Mouse (Mus musculus): ENCODE data around the gene Zfp672. TPM values are rescaled to one million over a fixed set of nuclear protein-coding genes. Genes with fewer than 3 reads are reported as not detected.
"Not testable (repeated sequence)": the region's sequence is repeated elsewhere in the genome, so short reads cannot be mapped to it uniquely, and the experiment has no call there.

Zfp672 gene
- 40.5 and 47.7 TPM in 2 replicates for polyA plus RNA-seq (2015; fragmentation: Nextera tagmentation; extraction: Ambion mirVana)

DNA sequence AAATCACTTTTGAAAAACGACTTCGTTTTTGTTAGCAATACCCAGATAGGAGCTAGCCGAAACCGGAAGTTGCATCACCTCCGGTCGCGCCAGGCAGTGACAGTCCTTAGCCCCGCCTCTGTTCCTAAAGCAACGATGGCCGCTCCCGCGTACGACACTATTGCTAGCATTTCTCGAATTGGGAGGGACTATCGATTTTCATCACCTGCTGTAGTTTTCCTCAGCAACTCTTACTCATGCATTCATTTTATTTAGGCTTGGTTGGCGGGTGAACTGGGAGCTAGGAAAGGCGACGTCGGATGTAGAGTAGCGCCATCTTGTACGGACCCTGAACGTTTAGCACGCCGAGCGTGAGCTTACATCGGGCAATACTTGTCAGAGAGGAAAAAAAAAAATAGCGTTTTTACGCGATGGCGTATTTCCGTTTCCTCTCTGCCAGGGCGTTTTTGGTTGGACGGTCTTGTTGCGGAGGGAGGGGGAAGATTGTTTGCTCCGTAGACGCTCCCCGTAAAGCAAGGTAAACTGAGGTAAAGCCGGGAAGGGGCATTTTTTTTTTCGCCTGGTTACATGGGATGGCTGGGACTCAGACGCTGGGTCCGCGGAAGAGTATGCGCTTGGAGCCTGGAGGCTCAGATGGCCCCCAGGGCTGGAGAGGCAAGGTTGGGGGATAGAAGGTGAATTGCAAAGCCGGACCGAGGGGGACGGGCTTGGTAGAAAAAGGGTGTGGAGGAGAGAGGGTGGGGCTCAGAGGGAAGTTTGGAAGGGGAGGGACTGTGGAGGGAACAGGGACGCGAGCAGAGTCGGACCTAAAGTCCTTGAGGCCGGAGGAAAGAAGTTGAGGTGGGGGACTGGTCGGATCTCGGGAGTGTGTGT lies at the start of gene Zfp672, which contains the start of gene Sh3bp5l:
Gene Zfp672, minus strand, starts transcription at position 64 of the 873 bp plus-strand sequence.
Gene Sh3bp5l, plus strand, starts transcription at position 449 of the 873 bp plus-strand sequence.
- peak within 1 kb of the TSS; percentile 91 for H3K9ac ChIP-seq
- H3K27ac ChIP-seq, result peak within 1 kb of the TSS; percentile 94
- H3K4me3 ChIP-seq (replicated peaks), result peak within 1 kb of the TSS; percentile 93
- no peaks in the 10 kb centered on the region for H3K9me3 ChIP-seq (replicated peaks)
- H3K36me3 ChIP-seq, result peaks cover 48% of the 10 kb centered on the region
- ATAC-seq (ENCODE audit: low read depth), result peak; percentile 90
- WGBS (ENCODE audit: insufficient replicate concordance), result under 1% methylated on average over 52 of the region's 52 CpGs
- peaks cover 72% of the 10 kb centered on the region for H3K4me1 ChIP-seq (replicated peaks)
- DNase-seq, result peak; percentile 83
- no peaks in the 10 kb centered on the region for H3K27me3 ChIP-seq
- H3K4me2 ChIP-seq, result peak within 1 kb of the TSS; percentile 98

DNA sequence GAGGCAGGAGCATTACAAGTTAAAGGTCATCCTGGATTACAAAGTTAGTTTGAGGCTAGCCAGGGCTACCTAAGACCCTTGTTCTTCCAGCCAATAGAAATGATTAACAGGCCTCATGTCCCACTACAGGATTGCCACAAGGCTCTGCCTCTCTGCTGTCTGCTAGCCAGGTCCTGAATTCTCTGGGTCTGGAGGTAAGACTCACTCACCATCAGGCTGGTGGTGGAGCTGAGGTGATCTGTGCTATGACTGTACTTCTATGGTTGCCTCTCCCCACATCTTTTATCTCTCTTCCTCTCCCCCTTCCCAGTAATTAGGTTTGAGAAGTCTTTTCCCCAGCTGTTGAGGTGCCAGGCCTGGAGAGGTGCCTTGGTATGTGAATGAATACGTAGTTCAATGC lies 49.4 kb upstream of the Zfp672 start:
- no peak overlapping the region for H3K4me2 ChIP-seq
- ATAC-seq (ENCODE audit: low read depth), result no peak
- 63% methylated on average over 1 of the region's 1 CpGs for WGBS (ENCODE audit: insufficient replicate concordance)
- DNase-seq, result no peak
- no peak overlapping the region for H3K9ac ChIP-seq
- H3K4me1 ChIP-seq (replicated peaks), result peaks cover 7% of the 10 kb centered on the region
- peaks cover 6% of the 10 kb centered on the region; the same call in 1 of the 2 replicates for H3K27me3 ChIP-seq
- H3K36me3 ChIP-seq, result no peaks in the 10 kb centered on the region
- no peak overlapping the region for H3K27ac ChIP-seq
- no peaks in the 10 kb centered on the region for H3K9me3 ChIP-seq (replicated peaks)
- H3K4me3 ChIP-seq (replicated peaks), result no peak overlapping the region

DNA sequence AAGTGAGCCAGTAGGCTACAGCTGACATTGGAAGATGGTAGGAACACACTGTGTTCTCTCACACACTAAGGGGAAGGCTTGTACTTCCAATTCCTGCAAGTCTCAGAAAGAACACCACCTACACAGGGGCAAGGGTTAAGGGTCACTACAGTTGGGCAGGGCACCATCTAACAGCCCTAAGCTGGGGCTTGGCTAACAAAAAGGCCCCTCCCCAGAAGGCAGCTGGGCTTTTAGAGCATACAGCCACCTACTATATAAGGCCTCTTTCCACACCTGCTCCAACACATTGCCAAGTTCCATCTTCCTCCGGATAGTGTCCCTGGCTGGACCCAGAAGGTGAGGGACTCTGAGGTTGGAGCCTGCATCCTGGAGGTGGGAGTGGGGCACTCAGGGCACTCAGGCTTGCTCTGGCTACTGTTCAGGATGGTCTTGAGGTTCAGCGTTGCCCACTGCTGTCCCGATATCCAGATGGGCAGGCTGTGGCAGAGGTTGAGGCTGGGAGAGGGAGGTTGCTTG lies 48.7 kb upstream of the Zfp672 start, which contains the start of gene Lypd8:
Gene Lypd8, plus strand, starts transcription at position 281 of the 516 bp plus-strand sequence.
- Histone ChIP-seq H3K4me2 (no peak within 1 kb of the TSS), H3K4me3 (replicated peaks) (no peak within 1 kb of the TSS), H3K9ac (no peak within 1 kb of the TSS), H3K27ac (no peak within 1 kb of the TSS), H3K9me3 (replicated peaks) (no peaks in the 10 kb centered on the region), H3K27me3 (peaks cover 6% of the 10 kb centered on the region; the same call in 1 of the 2 replicates), H3K36me3 (no peaks in the 10 kb centered on the region), H3K4me1 (replicated peaks) (peaks cover 7% of the 10 kb centered on the region)
- 66% methylated on average over 3 of the region's 3 CpGs for WGBS (ENCODE audit: insufficient replicate concordance)
- ATAC-seq (ENCODE audit: low read depth) (no peak), DNase-seq (no peak)

DNA sequence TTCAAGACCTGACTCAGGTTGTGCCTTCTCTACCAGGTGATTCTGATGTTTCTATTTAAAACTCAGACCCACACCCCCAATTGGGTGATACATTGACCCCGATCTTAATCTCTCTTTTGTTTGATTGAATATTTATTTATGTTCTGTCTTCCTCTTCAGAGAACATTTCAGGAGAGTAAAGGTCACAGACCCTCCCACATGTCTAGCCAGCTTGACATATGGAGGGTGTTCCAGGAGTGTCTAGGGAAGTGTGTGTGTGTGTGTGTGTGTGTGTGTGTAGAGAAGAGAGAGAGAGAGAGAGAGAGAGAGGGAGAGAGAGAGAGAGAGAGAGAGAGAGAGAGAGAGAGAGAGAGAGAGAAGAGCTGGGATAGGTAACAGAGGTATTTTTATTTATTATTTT lies 47.5 kb upstream of the Zfp672 start:
- no peak overlapping the region for H3K4me3 ChIP-seq (replicated peaks)
- no peak overlapping the region for H3K27ac ChIP-seq
- DNase-seq, result no peak
- no peak for ATAC-seq (ENCODE audit: low read depth)
- H3K9me3 ChIP-seq (replicated peaks), result no peaks in the 10 kb centered on the region
- peaks cover 6% of the 10 kb centered on the region; the same call in 1 of the 2 replicates for H3K27me3 ChIP-seq
- 47% methylated on average over 1 of the region's 1 CpGs for WGBS (ENCODE audit: insufficient replicate concordance)
- peaks cover 7% of the 10 kb centered on the region for H3K4me1 ChIP-seq (replicated peaks)
- H3K4me2 ChIP-seq, result no peak overlapping the region
- H3K36me3 ChIP-seq, result no peaks in the 10 kb centered on the region
- H3K9ac ChIP-seq, result no peak overlapping the region

DNA sequence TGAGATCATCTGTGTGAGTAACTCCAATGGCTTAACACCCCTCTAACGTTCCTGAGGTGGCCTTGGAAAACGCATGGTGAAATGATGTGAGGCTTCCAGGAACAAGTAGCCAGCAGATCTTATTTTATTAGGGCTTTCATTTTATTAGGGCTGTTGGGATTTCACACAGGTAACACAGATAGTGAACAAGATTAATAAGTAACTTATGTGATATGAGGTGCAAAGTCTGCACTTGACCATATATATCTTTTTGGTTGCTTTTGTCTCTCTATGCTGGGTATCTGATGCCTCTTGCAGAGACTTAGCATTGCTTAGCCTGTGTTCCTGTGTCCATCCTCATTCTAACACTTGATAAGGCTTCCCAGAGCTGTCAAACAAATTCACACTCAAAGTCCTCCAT lies 47.1 kb upstream of the Zfp672 start:
- H3K36me3 ChIP-seq, result no peaks in the 10 kb centered on the region
- H3K4me3 ChIP-seq (replicated peaks), result no peak overlapping the region
- peaks cover 7% of the 10 kb centered on the region for H3K4me1 ChIP-seq (replicated peaks)
- H3K27me3 ChIP-seq, result peaks cover 6% of the 10 kb centered on the region; the same call in 1 of the 2 replicates
- H3K9ac ChIP-seq, result no peak overlapping the region
- 66% methylated on average over 2 of the region's 2 CpGs for WGBS (ENCODE audit: insufficient replicate concordance)
- no peak overlapping the region for H3K27ac ChIP-seq
- no peak overlapping the region for H3K4me2 ChIP-seq
- no peaks in the 10 kb centered on the region for H3K9me3 ChIP-seq (replicated peaks)
- DNase-seq, result no peak
- ATAC-seq (ENCODE audit: low read depth), result no peak

DNA sequence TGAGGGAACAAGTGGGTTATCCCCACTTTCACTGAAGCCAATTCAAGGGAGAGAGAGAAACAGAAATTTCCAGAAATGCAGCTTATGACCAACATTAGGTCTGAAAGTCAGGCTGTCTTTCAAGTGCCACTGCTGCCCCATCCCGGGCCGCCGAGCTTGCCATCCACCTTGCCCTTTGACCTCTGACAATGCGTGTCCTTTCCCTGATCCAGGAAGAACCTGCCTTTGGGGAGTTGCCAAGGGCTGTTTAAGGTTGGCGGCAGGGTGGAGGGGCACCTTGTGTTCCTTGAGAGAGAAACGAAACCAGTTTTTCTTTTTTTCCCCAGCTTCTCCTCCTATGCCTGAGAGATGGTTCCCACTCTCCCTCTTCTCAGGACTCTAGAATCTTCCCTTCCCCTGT lies 36.1 kb upstream of the Zfp672 start:
- not testable (repeated sequence) for H3K4me2 ChIP-seq; H3K9ac ChIP-seq; H3K4me3 ChIP-seq (replicated peaks); H3K27ac ChIP-seq; H3K27me3 ChIP-seq; ATAC-seq (ENCODE audit: low read depth); DNase-seq; H3K9me3 ChIP-seq (replicated peaks); H3K4me1 ChIP-seq (replicated peaks); H3K36me3 ChIP-seq
- whole genome bisulfite sequencing (ENCODE audit: insufficient replicate concordance), result no CpG with 5 or more reads among the region's 6 CpGs

DNA sequence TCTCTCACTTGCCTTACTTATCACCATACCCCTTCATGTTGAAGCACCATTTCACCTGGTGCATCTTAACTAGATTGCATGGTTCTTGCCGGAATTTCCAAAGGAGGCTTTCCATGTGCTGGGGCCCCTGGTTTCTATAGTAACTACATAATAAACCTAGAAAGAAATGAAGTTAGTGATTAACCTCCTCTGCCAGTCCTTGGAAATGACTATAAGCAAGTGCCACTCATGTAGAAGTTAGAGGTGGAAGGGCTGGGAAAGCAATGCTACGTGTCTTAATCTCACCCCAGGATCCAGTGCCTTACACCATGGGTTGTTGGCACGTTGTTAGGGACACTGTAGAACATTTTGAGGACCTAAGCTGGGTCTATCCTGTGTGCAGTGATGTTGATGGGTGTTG lies 34.3 kb upstream of the Zfp672 start:
- ATAC-seq (ENCODE audit: low read depth), result no peak
- no peak for DNase-seq
- Histone ChIP-seq H3K9me3 (replicated peaks) (no peaks in the 10 kb centered on the region), H3K4me1 (replicated peaks) (peaks cover 7% of the 10 kb centered on the region), H3K4me3 (replicated peaks) (no peak overlapping the region), H3K9ac (no peak overlapping the region), H3K36me3 (no peaks in the 10 kb centered on the region), H3K4me2 (no peak overlapping the region), H3K27me3 (peaks cover 9% of the 10 kb centered on the region; the same call in 1 of the 2 replicates), H3K27ac (no peak overlapping the region)
- 47% methylated on average over 3 of the region's 3 CpGs for WGBS (ENCODE audit: insufficient replicate concordance)

DNA sequence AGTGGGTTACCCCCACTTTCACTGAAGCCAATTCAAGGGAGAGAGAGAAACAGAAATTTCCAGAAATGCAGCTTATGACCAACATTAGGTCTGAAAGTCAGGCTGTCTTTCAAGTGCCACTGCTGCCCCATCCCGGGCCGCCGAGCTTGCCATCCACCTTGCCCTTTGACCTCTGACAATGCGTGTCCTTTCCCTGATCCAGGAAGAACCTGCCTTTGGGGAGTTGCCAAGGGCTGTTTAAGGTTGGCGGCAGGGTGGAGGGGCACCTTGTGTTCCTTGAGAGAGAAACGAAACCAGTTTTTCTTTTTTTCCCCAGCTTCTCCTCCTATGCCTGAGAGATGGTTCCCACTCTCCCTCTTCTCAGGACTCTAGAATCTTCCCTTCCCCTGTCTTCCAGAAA lies 32.4 kb upstream of the Zfp672 start:
- not testable (repeated sequence) for ATAC-seq (ENCODE audit: low read depth); H3K9me3 ChIP-seq (replicated peaks); H3K27me3 ChIP-seq; DNase-seq; H3K27ac ChIP-seq; H3K36me3 ChIP-seq; H3K4me2 ChIP-seq; H3K4me3 ChIP-seq (replicated peaks); H3K9ac ChIP-seq
- peaks cover 20% of the 10 kb centered on the region for H3K4me1 ChIP-seq (replicated peaks)
- WGBS (ENCODE audit: insufficient replicate concordance), result no CpG with 5 or more reads among the region's 6 CpGs

DNA sequence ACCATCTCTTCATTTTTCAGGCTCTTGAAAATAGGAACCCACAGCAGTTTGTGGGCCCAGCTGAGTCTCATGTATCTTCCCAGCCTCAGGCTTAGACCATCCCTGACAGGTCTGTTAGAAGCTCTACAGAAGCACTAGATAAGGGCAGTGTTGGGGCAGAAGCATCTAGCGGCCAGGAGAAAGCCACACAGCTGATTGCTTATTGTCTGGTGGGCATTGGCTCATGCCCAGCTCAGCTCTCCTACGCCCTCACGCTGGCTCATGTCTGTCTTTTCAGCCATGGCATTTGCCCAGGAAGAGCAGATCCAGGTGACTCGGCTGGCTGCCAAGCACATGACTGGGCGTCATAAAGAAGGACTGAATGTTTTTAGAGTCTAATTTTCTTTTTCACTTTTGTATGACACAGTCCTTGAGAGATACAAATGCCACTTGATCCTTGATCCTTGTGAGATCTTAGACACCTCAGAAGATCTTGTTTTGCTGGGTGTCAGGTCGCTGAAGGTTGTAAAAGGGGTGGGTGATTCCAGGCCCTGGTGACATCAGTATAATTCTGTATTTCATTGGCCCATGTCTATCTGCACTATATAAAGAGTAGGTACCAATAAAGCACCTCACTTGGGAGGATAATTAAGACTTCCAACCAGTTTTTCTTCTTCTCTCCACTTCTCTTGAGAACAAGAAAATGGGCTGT lies 27.9 kb upstream of the Zfp672 start:
- ATAC-seq (ENCODE audit: low read depth) (no peak), DNase-seq (no peak)
- no peaks in the 10 kb centered on the region for H3K9me3 ChIP-seq (replicated peaks)
- H3K4me1 ChIP-seq (replicated peaks), result peaks cover 62% of the 10 kb centered on the region
- H3K4me2 ChIP-seq, result no peak overlapping the region
- peaks cover 9% of the 10 kb centered on the region; the same call in 1 of the 2 replicates for H3K27me3 ChIP-seq
- H3K4me3 ChIP-seq (replicated peaks), result no peak overlapping the region
- peak overlapping the region; percentile 13; the same call in 1 of the 2 replicates for H3K27ac ChIP-seq
- no peak overlapping the region for H3K9ac ChIP-seq
- no peaks in the 10 kb centered on the region for H3K36me3 ChIP-seq
- WGBS (ENCODE audit: insufficient replicate concordance), result 62% methylated on average over 6 of the region's 6 CpGs

DNA sequence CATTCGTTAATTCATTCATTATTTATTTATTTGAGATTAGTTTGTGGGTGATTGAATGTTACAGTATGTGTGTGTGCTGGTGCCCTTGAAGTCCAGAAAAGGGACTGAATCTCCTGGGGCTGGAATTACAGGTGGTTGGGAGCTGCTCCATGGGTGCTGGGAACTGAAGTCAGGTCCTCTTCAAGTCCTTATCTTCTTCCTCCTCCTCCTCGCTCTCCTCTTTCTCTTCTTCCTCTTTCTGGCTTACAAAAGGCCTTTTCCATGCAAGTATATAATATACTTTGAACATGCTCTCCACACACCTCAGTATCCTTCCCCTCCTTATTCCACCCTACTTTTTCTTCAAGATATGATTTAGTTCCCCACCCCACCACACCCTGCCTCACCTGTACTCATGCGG lies 26.9 kb upstream of the Zfp672 start:
- no peaks in the 10 kb centered on the region for H3K9me3 ChIP-seq (replicated peaks)
- no peak overlapping the region for H3K9ac ChIP-seq
- no peak overlapping the region; the same call in 1 of the 2 replicates for H3K27ac ChIP-seq
- DNase-seq (no peak), ATAC-seq (ENCODE audit: low read depth) (no peak)
- no peaks in the 10 kb centered on the region for H3K36me3 ChIP-seq
- H3K4me2 ChIP-seq, result no peak overlapping the region
- H3K27me3 ChIP-seq, result peaks cover 9% of the 10 kb centered on the region; the same call in 1 of the 2 replicates
- H3K4me3 ChIP-seq (replicated peaks), result no peak overlapping the region
- WGBS (ENCODE audit: insufficient replicate concordance), result 80% methylated on average over 3 of the region's 3 CpGs
- H3K4me1 ChIP-seq (replicated peaks), result peaks cover 71% of the 10 kb centered on the region

DNA sequence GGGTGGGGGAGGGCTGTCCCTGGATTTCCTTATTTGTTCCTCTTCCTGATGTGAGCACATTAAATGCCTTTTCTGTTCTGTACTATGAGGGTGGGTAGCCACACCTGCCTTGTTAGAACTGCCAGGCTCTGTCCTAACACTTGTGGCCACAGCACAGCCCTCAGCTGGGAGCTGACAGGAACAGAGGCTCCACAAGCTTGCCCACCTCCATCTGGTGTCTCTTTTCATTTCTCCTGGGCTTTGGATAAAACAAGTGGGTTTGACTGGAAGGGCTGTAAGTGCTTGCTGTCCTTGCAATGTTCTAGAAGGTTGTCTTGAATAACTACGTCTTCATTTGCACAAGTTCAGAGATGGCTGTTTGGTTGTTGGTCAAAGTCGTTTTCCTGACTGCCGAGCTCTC lies 24.8 kb upstream of the Zfp672 start:
- Histone ChIP-seq H3K9ac (0 out of 2 replicates have a peak overlapping the region, but pooled peaks have one; percentile 23), H3K27ac (peak overlapping the region; percentile 53), H3K27me3 (no peaks in the 10 kb centered on the region), H3K4me3 (replicated peaks) (no peak overlapping the region), H3K4me1 (replicated peaks) (peaks cover 85% of the 10 kb centered on the region), H3K4me2 (no peak overlapping the region), H3K9me3 (replicated peaks) (no peaks in the 10 kb centered on the region), H3K36me3 (peaks cover 6% of the 10 kb centered on the region)
- ATAC-seq (ENCODE audit: low read depth) (no peak), DNase-seq (no peak)
- 66% methylated on average over 3 of the region's 3 CpGs for WGBS (ENCODE audit: insufficient replicate concordance)

Measured in liver, embryonic 13.5 days (tissue).